23 mouse cellular contexts compared by ENCODE assay signal in genomic region chr5:65128481-65128880, GRCm38 (mm10). TPM values are rescaled to one million over a fixed set of nuclear protein-coding genes. Genes with fewer than 3 reads are reported as not detected.
"Had no signal": no experiment of that assay in that cellular context is flagged by ENCODE, and none has a peak within 500 bp of the region (broad histone marks: within the 10 kb centered on the region; RNA-seq: fewer than 3 reads in every experiment).

No protein-coding gene starts in this region.

- H3K27ac ChIP-seq: kidney, embryonic 15.5 days; limb, embryonic 12.5 days; limb, embryonic 15.5 days; liver, embryonic 14.5 days; macrophage; midbrain, embryonic 13.5 days; neural tube, embryonic 12.5 days; neural tube, embryonic 15.5 days; stomach, postnatal 0 days had no signal

- H3K27me3 ChIP-seq: kidney, embryonic 15.5 days; limb, embryonic 15.5 days; midbrain, embryonic 13.5 days; neural tube, embryonic 12.5 days; neural tube, embryonic 15.5 days had no signal

- ATAC-seq: liver, postnatal 0 days; lung, postnatal 0 days; midbrain, embryonic 13.5 days had no signal

- DNase-seq: kidney, postnatal 10 days; kidney, postnatal 36 days; left cerebral cortex, postnatal 4 days; liver, postnatal 0 days; lung, embryonic 14.5 days; right cerebral cortex, adult 18-20 months; right cerebral cortex, postnatal 14 days; right cerebral cortex, postnatal 4 days; thymus, adult 2 months; thymus, postnatal 14 days; thymus, postnatal 4 days had no signal

- H3K9ac ChIP-seq: kidney, embryonic 15.5 days; limb, embryonic 12.5 days; limb, embryonic 15.5 days; liver, embryonic 14.5 days; liver, postnatal 0 days; lung, embryonic 14.5 days; midbrain, embryonic 13.5 days; neural tube, embryonic 12.5 days; neural tube, embryonic 15.5 days had no signal

- H3K4me3 ChIP-seq: kidney, embryonic 15.5 days; limb, embryonic 12.5 days; limb, embryonic 15.5 days; midbrain, embryonic 13.5 days; neural tube, embryonic 12.5 days; neural tube, embryonic 15.5 days had no signal

- H3K4me2 ChIP-seq: kidney, embryonic 15.5 days; limb, embryonic 12.5 days; limb, embryonic 15.5 days; liver, embryonic 11.5 days; lung, embryonic 14.5 days; midbrain, embryonic 13.5 days; neural tube, embryonic 12.5 days; neural tube, embryonic 15.5 days had no signal

- H3K9me3 ChIP-seq: kidney, embryonic 15.5 days; limb, embryonic 12.5 days; limb, embryonic 15.5 days; midbrain, embryonic 13.5 days; neural tube, embryonic 12.5 days; neural tube, embryonic 15.5 days had no signal

- H3K36me3 ChIP-seq: kidney, embryonic 15.5 days; limb, embryonic 12.5 days; limb, embryonic 15.5 days; midbrain, embryonic 13.5 days; neural tube, embryonic 12.5 days; neural tube, embryonic 15.5 days had no signal

RNA-seq across cellular contexts. Expression of gene Tmem156, which starts 36.5 kb away (rescaled TPM):
- total RNA-seq: left cerebral cortex, postnatal 4 days; midbrain, postnatal 0 days had no signal
- polyA plus RNA-seq: limb, embryonic 12.5 days; midbrain, embryonic 13.5 days; neural tube, embryonic 15.5 days had no signal
